Mouse (Mus musculus): ENCODE results near the gene Kif1c. TPM values are rescaled to one million over a fixed set of nuclear protein-coding genes. Genes with fewer than 3 reads are reported as not detected.
A peak's percentile ranks its signal among the peaks of the same experiment; 100 is the strongest.

The Kif1c gene
- polyA plus RNA-seq, 1 experiment from 2014 or later, result 4.5 TPM

GRCm38 (mm10) chr11:70656964-70657363 lies 43.4 kb upstream of the Kif1c start, which contains the start of gene Eno3:
Eno3 (plus strand) TSS chr11:70657202.
- Histone ChIP-seq H3K4me3 (peak within 1 kb of the TSS; percentile 78), H3K4me1 (replicated peaks) (peaks cover 55% of the 10 kb centered on the region), H3K36me3 (peaks cover 37% of the 10 kb centered on the region), H3K9ac (peak within 1 kb of the TSS; percentile 94), H3K27ac (ENCODE audit: poor library complexity, severe bottlenecking) (peak within 1 kb of the TSS; percentile 96), H3K27me3 (replicated peaks) (no peaks in the 10 kb centered on the region), H3K4me2 (peak within 1 kb of the TSS; percentile 82), H3K9me3 (replicated peaks) (no peaks in the 10 kb centered on the region)
- no peak for ATAC-seq (ENCODE audit: insufficient number of reproducible peaks, low FRiP score)
- 2% methylated on average over 3 of the region's 3 CpGs for WGBS

- Histone ChIP-seq H3K4me2 (peak overlapping the region; percentile 82), H3K4me3 (peak overlapping the region; percentile 78), H3K9me3 (replicated peaks) (no peaks in the 10 kb centered on the region), H3K27ac (ENCODE audit: poor library complexity, severe bottlenecking) (peak overlapping the region; percentile 96), H3K4me1 (replicated peaks) (peaks cover 49% of the 10 kb centered on the region), H3K36me3 (peaks cover 37% of the 10 kb centered on the region), H3K27me3 (replicated peaks) (no peaks in the 10 kb centered on the region), H3K9ac (peak overlapping the region; percentile 94)
- ATAC-seq (ENCODE audit: insufficient number of reproducible peaks, low FRiP score), result no peak
- 36% methylated on average over 6 of the region's 6 CpGs for WGBS
Observed at GRCm38 (mm10) chr11:70657573-70657972, 42.8 kb upstream of the Kif1c start.

- Histone ChIP-seq H3K4me2 (peak overlapping the region; percentile 82), H3K27ac (ENCODE audit: poor library complexity, severe bottlenecking) (peak overlapping the region; percentile 96), H3K27me3 (replicated peaks) (no peaks in the 10 kb centered on the region), H3K36me3 (peaks cover 38% of the 10 kb centered on the region), H3K4me3 (peak overlapping the region; percentile 78), H3K4me1 (replicated peaks) (peaks cover 45% of the 10 kb centered on the region), H3K9ac (peak overlapping the region; percentile 94), H3K9me3 (replicated peaks) (no peaks in the 10 kb centered on the region)
- WGBS, result 48% methylated on average over 9 of the region's 9 CpGs
- no peak for ATAC-seq (ENCODE audit: insufficient number of reproducible peaks, low FRiP score)
Observed at GRCm38 (mm10) chr11:70657991-70658390, 42.4 kb upstream of the Kif1c start.

- WGBS, result 73% methylated on average over 5 of the region's 5 CpGs
- Histone ChIP-seq H3K27ac (ENCODE audit: poor library complexity, severe bottlenecking) (peak overlapping the region; percentile 39), H3K36me3 (peaks cover 44% of the 10 kb centered on the region), H3K27me3 (replicated peaks) (no peaks in the 10 kb centered on the region), H3K4me1 (replicated peaks) (peaks cover 45% of the 10 kb centered on the region), H3K9me3 (replicated peaks) (no peaks in the 10 kb centered on the region), H3K9ac (peak overlapping the region; percentile 94), H3K4me3 (peak overlapping the region; percentile 78), H3K4me2 (peak overlapping the region; percentile 82)
- ATAC-seq (ENCODE audit: insufficient number of reproducible peaks, low FRiP score), result no peak
Observed at GRCm38 (mm10) chr11:70658521-70658920, 41.8 kb upstream of the Kif1c start.

GRCm38 (mm10) chr11:70658942-70659341 lies 41.4 kb upstream of the Kif1c start:
- no peaks in the 10 kb centered on the region for H3K9me3 ChIP-seq (replicated peaks)
- no peak overlapping the region for H3K27ac ChIP-seq (ENCODE audit: poor library complexity, severe bottlenecking)
- H3K4me1 ChIP-seq (replicated peaks), result peaks cover 47% of the 10 kb centered on the region
- peak overlapping the region; percentile 82 for H3K4me2 ChIP-seq
- no peaks in the 10 kb centered on the region for H3K27me3 ChIP-seq (replicated peaks)
- peak overlapping the region; percentile 60; the same call in 1 of the 2 replicates for H3K9ac ChIP-seq
- H3K4me3 ChIP-seq, result no peak overlapping the region
- 59% methylated on average over 8 of the region's 8 CpGs for WGBS
- peaks cover 48% of the 10 kb centered on the region for H3K36me3 ChIP-seq
- ATAC-seq (ENCODE audit: insufficient number of reproducible peaks, low FRiP score), result no peak

- 85% methylated on average over 8 of the region's 8 CpGs for WGBS
- Histone ChIP-seq H3K9ac (no peak overlapping the region), H3K4me1 (replicated peaks) (peaks cover 51% of the 10 kb centered on the region), H3K36me3 (peaks cover 62% of the 10 kb centered on the region), H3K4me3 (no peak overlapping the region), H3K27ac (ENCODE audit: poor library complexity, severe bottlenecking) (no peak overlapping the region), H3K9me3 (replicated peaks) (no peaks in the 10 kb centered on the region), H3K27me3 (replicated peaks) (no peaks in the 10 kb centered on the region), H3K4me2 (no peak overlapping the region)
- ATAC-seq (ENCODE audit: insufficient number of reproducible peaks, low FRiP score), result no peak
Observed at GRCm38 (mm10) chr11:70660571-70660970, 39.8 kb upstream of the Kif1c start.

- WGBS, result 81% methylated on average over 8 of the region's 8 CpGs
- H3K27me3 ChIP-seq (replicated peaks), result no peaks in the 10 kb centered on the region
- no peak overlapping the region for H3K27ac ChIP-seq (ENCODE audit: poor library complexity, severe bottlenecking)
- no peak for ATAC-seq (ENCODE audit: insufficient number of reproducible peaks, low FRiP score)
- no peak overlapping the region for H3K4me3 ChIP-seq
- no peaks in the 10 kb centered on the region for H3K9me3 ChIP-seq (replicated peaks)
- no peak overlapping the region for H3K4me2 ChIP-seq
- H3K9ac ChIP-seq, result no peak overlapping the region
- peaks cover 79% of the 10 kb centered on the region for H3K36me3 ChIP-seq
- H3K4me1 ChIP-seq (replicated peaks), result peaks cover 36% of the 10 kb centered on the region
Observed at GRCm38 (mm10) chr11:70663101-70663500, 37.2 kb upstream of the Kif1c start.

- 0 out of 2 replicates have a peak overlapping the region, but pooled peaks have one; percentile 14 for H3K27ac ChIP-seq (ENCODE audit: poor library complexity, severe bottlenecking)
- no peak for ATAC-seq (ENCODE audit: insufficient number of reproducible peaks, low FRiP score)
- WGBS, result 87% methylated on average over 6 of the region's 6 CpGs
- no peaks in the 10 kb centered on the region for H3K9me3 ChIP-seq (replicated peaks)
- no peak overlapping the region for H3K4me3 ChIP-seq
- H3K4me2 ChIP-seq, result no peak overlapping the region
- H3K4me1 ChIP-seq (replicated peaks), result peaks cover 27% of the 10 kb centered on the region
- H3K36me3 ChIP-seq, result peaks cover 78% of the 10 kb centered on the region
- no peak overlapping the region for H3K9ac ChIP-seq
- no peaks in the 10 kb centered on the region for H3K27me3 ChIP-seq (replicated peaks)
Observed at GRCm38 (mm10) chr11:70663957-70664356, 36.4 kb upstream of the Kif1c start.

- H3K27ac ChIP-seq (ENCODE audit: poor library complexity, severe bottlenecking), result no peak overlapping the region
- H3K4me2 ChIP-seq, result no peak overlapping the region
- WGBS, result 91% methylated on average over 9 of the region's 9 CpGs
- H3K9me3 ChIP-seq (replicated peaks), result no peaks in the 10 kb centered on the region
- no peaks in the 10 kb centered on the region for H3K27me3 ChIP-seq (replicated peaks)
- H3K4me3 ChIP-seq, result no peak overlapping the region
- H3K9ac ChIP-seq, result no peak overlapping the region
- no peak for ATAC-seq (ENCODE audit: insufficient number of reproducible peaks, low FRiP score)
- peaks cover 21% of the 10 kb centered on the region for H3K4me1 ChIP-seq (replicated peaks)
- peaks cover 70% of the 10 kb centered on the region for H3K36me3 ChIP-seq
Observed at GRCm38 (mm10) chr11:70664741-70665140, 35.6 kb upstream of the Kif1c start.

GRCm38 (mm10) chr11:70666687-70667086 lies 33.7 kb upstream of the Kif1c start:
- Histone ChIP-seq H3K9me3 (replicated peaks) (no peaks in the 10 kb centered on the region), H3K27me3 (replicated peaks) (no peaks in the 10 kb centered on the region), H3K4me2 (no peak overlapping the region), H3K4me1 (replicated peaks) (peaks cover 29% of the 10 kb centered on the region), H3K4me3 (no peak overlapping the region), H3K9ac (no peak overlapping the region), H3K36me3 (peaks cover 58% of the 10 kb centered on the region), H3K27ac (ENCODE audit: poor library complexity, severe bottlenecking) (no peak overlapping the region)
- 92% methylated on average over 8 of the region's 8 CpGs for WGBS
- ATAC-seq (ENCODE audit: insufficient number of reproducible peaks, low FRiP score), result no peak

GRCm38 (mm10) chr11:70667271-70668150 lies 32.8 kb upstream of the Kif1c start:
- peaks cover 36% of the 10 kb centered on the region for H3K4me1 ChIP-seq (replicated peaks)
- peaks cover 52% of the 10 kb centered on the region for H3K36me3 ChIP-seq
- peak overlapping the region; percentile 94; the same call in 1 of the 2 replicates for H3K27ac ChIP-seq (ENCODE audit: poor library complexity, severe bottlenecking)
- no peak for ATAC-seq (ENCODE audit: insufficient number of reproducible peaks, low FRiP score)
- no peaks in the 10 kb centered on the region for H3K27me3 ChIP-seq (replicated peaks)
- 68% methylated on average over 14 of the region's 14 CpGs for WGBS
- peak overlapping the region; percentile 50 for H3K9ac ChIP-seq
- H3K4me3 ChIP-seq, result peak overlapping the region; percentile 74
- H3K4me2 ChIP-seq, result peak overlapping the region; percentile 96
- no peaks in the 10 kb centered on the region for H3K9me3 ChIP-seq (replicated peaks)
